Mouse (Mus musculus): ENCODE results near the gene Stag1. TPM values are rescaled to one million over a fixed set of nuclear protein-coding genes. Genes with fewer than 3 reads are reported as not detected.
A peak's percentile ranks its signal among the peaks of the same experiment; 100 is the strongest.

Stag1 gene
- polyA plus RNA-seq, 1 experiment from 2014 or later: 82.1 TPM

- no peak for DNase-seq (ENCODE audit: low spot score)
Observed at GRCm38 (mm10) chr9:100944677-100945365, 347.2 kb downstream of the Stag1 start.

GRCm38 (mm10) chr9:100951481-100951880 is 353.9 kb downstream of the Stag1 start:
- no peak for DNase-seq (ENCODE audit: low spot score)

- no peak for DNase-seq (ENCODE audit: low spot score)
Observed at GRCm38 (mm10) chr9:100962903-100963427, 365.4 kb downstream of the Stag1 start.

GRCm38 (mm10) chr9:100963428-100963912 is 365.9 kb downstream of the Stag1 start:
- no peak for DNase-seq (ENCODE audit: low spot score)

- no peak for DNase-seq (ENCODE audit: low spot score)
Observed at GRCm38 (mm10) chr9:100964106-100964505, 366.5 kb downstream of the Stag1 start.

- DNase-seq (ENCODE audit: low spot score): no peak
Observed at GRCm38 (mm10) chr9:100969461-100969860, 371.9 kb downstream of the Stag1 start.

- no peak for DNase-seq (ENCODE audit: low spot score)
Observed at GRCm38 (mm10) chr9:100978666-100979065, 381.1 kb downstream of the Stag1 start.

GRCm38 (mm10) chr9:100979260-100979659 is 381.7 kb downstream of the Stag1 start:
- no peak for DNase-seq (ENCODE audit: low spot score)

GRCm38 (mm10) chr9:100982786-100983185 is 385.2 kb downstream of the Stag1 start:
- no peak for DNase-seq (ENCODE audit: low spot score)

GRCm38 (mm10) chr9:100984381-100985310 is 387.0 kb downstream of the Stag1 start:
- no peak for DNase-seq (ENCODE audit: low spot score)

GRCm38 (mm10) chr9:100987006-100987405 is 389.4 kb downstream of the Stag1 start:
- no peak for DNase-seq (ENCODE audit: low spot score)

- no peak for DNase-seq (ENCODE audit: low spot score)
Observed at GRCm38 (mm10) chr9:100987850-100988249, 390.3 kb downstream of the Stag1 start.

- no peak for DNase-seq (ENCODE audit: low spot score)
Observed at GRCm38 (mm10) chr9:100990609-100991008, 393.0 kb downstream of the Stag1 start.

- no peak for DNase-seq (ENCODE audit: low spot score)
Observed at GRCm38 (mm10) chr9:100991321-100991720, 393.7 kb downstream of the Stag1 start.

- no peak for DNase-seq (ENCODE audit: low spot score)
Observed at GRCm38 (mm10) chr9:100992191-100992590, 394.6 kb downstream of the Stag1 start.

- DNase-seq (ENCODE audit: low spot score): peak; percentile 68
Observed at GRCm38 (mm10) chr9:100993937-100994336, 396.3 kb downstream of the Stag1 start.

GRCm38 (mm10) chr9:100997138-100997537 is 399.5 kb downstream of the Stag1 start:
- no peak for DNase-seq (ENCODE audit: low spot score)

- DNase-seq (ENCODE audit: low spot score): peak; percentile 27
Observed at GRCm38 (mm10) chr9:101002053-101002452, 404.5 kb downstream of the Stag1 start.

GRCm38 (mm10) chr9:101002841-101003240 is 405.2 kb downstream of the Stag1 start:
- DNase-seq (ENCODE audit: low spot score): no peak

- no peak for DNase-seq (ENCODE audit: low spot score)
Observed at GRCm38 (mm10) chr9:101003302-101003701, 405.7 kb downstream of the Stag1 start.

GRCm38 (mm10) chr9:101005866-101006265 is 408.3 kb downstream of the Stag1 start:
- DNase-seq (ENCODE audit: low spot score): no peak

Data from thymus, postnatal 0 days (tissue).